Mouse (Mus musculus) mouse embryonic stem cell (cell line): ENCODE results near the gene Rdh9.
"Not testable (repeated sequence)": the region's sequence is repeated elsewhere in the genome, so short reads cannot be mapped to it uniquely, and the experiment has no call there.

Source experiments
- in situ Hi-C, 2 experiments: fragments of 300-500 bp; cut with MboI; formaldehyde crosslinking; loops; 1 replicate in 1 of 2; 3 replicates in 1 of 2; pipeline ENCODE4 v1.14.3; 2019 to 2020; ENCODE audit warnings: low sequenced_read_pairs in 2 of 2, low pct_unique_long_range_greater_than_20kb in 1 of 2, mixed read lengths in 1 of 2; ENCODE audit not compliant: unreplicated experiment in 1 of 2

Gene Rdh9

DNA sequence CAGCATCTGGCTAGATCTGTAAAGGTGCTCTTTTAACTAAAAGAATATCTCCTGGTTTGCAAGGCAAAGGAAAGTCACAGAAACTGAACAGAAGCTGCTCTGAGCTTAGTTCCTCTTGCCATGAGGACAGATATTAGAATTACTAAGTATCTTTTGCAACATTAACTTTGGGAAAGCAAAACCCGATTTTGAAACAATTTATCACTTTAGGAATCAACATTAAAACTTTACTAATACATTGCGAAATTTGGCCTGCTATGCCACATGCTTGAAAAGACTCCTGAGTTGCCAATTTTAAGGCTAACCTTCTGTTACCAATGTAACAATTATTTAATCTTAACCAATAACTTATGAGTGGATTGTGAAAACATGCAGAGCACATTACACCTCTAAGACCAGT lies 45.6 kb downstream of the Rdh9 start:
- in situ Hi-C loops, result not testable (repeated sequence)

DNA sequence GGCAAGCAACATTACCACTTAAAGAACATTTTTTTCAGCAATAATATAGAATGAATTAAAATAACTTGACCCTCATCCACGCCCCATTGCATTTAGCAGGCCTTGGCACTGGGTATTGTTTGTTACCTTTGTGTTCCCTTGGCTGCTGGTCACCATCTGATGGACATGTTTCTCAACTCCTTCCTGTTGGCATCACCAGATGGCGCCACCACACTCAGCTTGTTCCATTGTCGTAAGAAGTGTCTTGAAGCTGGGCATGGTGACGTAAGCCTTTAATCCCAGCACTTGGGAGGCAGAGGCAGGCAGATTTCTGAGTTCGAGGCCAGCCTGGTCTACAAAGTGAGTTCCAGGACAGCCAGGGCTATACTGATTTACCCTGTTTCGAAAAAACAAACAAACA lies 49.2 kb downstream of the Rdh9 start:
- in situ Hi-C loops, result no loop called here

DNA sequence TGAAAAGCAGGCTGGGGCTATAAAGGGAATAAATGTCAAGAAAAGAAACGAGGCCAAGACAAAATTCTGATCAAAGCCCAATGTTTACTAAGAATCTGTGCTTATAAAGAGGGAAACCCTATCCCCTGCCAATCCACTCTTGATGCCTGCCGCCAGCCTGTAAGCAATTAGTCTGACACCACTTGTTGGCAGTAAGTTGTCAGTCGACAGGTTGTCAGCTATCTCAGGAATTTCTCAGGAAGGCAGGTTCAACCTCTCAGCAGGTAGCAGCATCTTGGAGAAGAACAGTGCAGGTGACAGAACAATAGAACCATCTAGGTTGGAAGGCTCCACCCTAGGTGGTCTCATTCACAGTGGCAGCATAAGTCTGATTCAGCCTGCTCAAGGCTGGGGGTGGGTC lies 52.9 kb downstream of the Rdh9 start:
- in situ Hi-C loops, result no loop called here

DNA sequence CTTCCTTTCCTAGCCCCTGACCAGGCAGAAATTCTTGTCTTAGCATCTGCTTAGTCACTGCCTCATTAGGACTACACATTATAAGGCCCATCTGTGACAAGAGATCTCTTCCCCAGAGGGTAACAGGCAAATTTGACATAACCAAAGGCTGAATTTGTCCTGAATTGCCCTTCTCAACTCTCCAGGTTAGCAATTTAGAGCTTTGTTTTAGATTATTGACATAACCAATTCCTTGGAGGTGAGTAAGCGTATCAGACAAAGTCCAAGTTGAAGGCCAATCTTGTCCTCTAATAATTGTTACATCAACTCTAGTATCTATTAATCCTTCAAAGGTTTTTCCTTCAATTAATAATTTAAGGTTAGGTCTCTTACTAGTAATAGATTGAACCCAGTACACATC lies 58.0 kb downstream of the Rdh9 start:
- in situ Hi-C loops, result not testable (repeated sequence)

DNA sequence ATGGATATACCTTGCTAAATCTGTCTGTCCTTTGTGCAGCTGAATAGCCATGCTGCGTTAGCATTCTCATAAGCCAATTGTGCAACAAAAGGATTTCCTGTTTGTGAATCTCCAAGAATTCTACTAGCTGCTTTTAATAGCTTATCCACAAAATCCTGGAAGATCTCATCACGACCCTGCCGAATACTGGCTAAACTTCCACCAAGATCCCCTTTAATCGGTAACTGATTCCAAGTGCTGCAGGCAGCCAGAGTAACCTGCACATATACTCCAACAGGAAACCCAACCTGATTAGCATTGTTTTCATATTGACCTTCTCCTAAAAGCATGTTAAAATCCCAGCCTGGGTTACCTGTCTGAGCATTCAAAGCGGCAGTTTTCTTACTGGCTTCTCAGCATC lies 59.1 kb downstream of the Rdh9 start:
- in situ Hi-C loops, result no loop called here

DNA sequence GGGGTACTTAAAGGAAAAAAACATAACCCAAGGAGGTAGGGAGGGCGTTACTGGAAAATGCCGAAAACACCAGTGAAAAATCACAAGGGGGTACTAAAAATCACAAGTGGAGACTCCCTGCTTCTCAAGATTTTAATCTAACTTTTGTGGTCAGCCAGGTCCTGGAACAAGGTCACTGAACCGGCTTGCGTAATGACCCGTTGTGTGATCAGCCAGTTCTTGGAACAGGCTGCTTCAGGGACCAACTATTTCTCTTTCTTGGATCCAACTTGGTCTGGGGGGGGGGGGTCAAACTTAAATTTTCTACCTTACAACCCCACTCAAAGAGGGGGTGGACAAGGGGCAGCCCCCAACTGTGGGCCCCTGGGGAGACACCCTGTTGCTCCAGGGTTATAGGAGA lies 61.6 kb downstream of the Rdh9 start:
- in situ Hi-C loops, result not testable (repeated sequence)

DNA sequence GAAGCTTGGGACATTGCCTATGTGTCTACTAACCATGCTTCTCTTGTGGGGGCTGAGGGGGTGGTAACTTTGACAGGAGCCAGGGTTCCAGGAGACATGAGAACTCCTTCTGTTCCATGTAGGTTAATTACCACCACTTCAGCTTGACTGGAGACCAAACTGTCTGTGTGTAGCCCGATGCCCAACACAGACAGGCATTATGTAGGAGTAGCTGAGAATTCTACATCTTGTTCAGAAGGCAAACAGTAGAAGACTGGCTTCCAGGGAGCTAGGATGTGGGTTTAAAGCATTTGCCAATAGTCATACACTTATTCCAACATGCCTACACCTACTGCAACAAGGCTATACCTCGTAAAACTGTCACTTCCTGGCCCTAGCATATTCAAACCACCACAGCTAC lies 62.4 kb downstream of the Rdh9 start:
- in situ Hi-C loops, result no loop called here

DNA sequence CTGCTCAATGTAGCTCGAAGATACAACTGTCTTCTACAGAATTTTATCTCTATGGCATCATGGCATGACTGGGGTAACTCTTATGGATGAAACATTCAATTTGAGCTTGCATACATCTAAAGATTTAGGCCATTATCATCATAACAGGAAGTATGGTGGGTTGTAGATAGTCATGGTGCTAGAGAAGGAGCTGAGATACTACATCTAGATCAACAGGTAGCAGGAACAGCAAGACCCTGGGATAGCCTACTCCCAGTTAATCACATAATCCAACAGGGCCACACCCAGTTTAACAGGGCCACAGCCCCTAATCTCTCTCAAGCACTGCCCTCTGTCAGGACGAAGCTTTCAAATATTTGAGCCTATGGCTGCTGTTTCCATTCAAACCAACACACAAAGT lies 64.6 kb downstream of the Rdh9 start:
- in situ Hi-C loops, result no loop called here
